Mouse (Mus musculus): ENCODE data around the gene Ecpas. TPM values are rescaled to one million over a fixed set of nuclear protein-coding genes. Genes with fewer than 3 reads are reported as not detected.

Ecpas gene
- polyA plus RNA-seq, 1 experiment from 2014 or later, result 13.4 TPM

DNA sequence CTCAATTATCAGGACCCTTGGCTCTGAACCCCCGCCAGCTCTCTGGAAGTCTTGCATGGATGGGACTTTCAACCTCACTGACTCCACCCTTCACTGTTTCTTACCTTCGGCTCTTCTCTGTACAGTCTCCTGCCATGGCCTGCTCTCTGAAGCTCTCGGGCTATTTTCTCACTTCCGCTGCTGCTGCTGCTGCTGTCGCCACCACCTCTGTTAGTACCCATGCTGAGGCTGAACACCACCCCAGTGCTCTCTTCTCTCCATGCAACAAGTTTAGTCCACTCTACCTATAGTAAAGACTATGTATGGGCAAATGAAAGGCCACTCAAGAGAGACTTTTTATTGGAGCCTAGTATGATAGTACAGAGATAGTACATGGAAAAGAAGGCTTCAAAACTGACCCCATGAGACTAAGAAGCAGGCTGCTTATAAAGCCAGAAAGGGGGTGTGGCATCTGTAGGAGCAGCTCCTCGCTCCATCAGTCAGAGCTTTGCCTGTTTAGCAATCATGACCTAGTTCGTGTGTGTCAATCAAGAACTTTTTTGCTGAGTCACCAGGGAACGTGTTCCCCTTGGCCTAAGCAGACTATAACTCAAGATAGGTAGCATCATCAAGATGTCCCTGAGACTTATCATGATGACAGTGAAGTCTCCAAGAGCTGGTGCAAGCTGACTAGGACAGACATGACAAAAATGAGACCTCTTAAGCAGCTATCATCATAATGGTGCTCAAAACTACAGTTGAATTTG is 2.7 kb upstream of the Ecpas start:
- H3K36me3 ChIP-seq (ENCODE audit: control insufficient read depth, insufficient read depth, low read length), result no peaks in the 10 kb centered on the region
- peaks cover 3% of the 10 kb centered on the region; the same call in 1 of the 2 replicates for H3K4me1 ChIP-seq (replicated peaks; ENCODE audit: control insufficient read depth, insufficient read depth)
- no peaks in the 10 kb centered on the region for H3K9me3 ChIP-seq (ENCODE audit: control insufficient read depth, low read length)
- no peaks in the 10 kb centered on the region for H3K27me3 ChIP-seq (ENCODE audit: control insufficient read depth, insufficient read depth, low read length)
- TF ChIP-seq CTCF (IDR thresholded peaks at IDR 0.05; ENCODE audit: low read depth) (no peak), EP300 (optimal IDR thresholded peaks at IDR 0.05) (no peak)
- no peak overlapping the region for H3K4me2 ChIP-seq (replicated peaks; ENCODE audit: low read depth)
- no peak for ATAC-seq (ENCODE audit: low FRiP score, low TSS enrichment)
- no peak overlapping the region for H3K4me3 ChIP-seq (ENCODE audit: low read depth, low read length)
- no peak for DNase-seq (ENCODE audit: low spot score)
- no peak overlapping the region for H3K9ac ChIP-seq (ENCODE audit: low read length)
- 76% methylated on average over 8 of the region's 8 CpGs for whole genome bisulfite sequencing
- H3K27ac ChIP-seq (replicated peaks), result no peak overlapping the region

DNA sequence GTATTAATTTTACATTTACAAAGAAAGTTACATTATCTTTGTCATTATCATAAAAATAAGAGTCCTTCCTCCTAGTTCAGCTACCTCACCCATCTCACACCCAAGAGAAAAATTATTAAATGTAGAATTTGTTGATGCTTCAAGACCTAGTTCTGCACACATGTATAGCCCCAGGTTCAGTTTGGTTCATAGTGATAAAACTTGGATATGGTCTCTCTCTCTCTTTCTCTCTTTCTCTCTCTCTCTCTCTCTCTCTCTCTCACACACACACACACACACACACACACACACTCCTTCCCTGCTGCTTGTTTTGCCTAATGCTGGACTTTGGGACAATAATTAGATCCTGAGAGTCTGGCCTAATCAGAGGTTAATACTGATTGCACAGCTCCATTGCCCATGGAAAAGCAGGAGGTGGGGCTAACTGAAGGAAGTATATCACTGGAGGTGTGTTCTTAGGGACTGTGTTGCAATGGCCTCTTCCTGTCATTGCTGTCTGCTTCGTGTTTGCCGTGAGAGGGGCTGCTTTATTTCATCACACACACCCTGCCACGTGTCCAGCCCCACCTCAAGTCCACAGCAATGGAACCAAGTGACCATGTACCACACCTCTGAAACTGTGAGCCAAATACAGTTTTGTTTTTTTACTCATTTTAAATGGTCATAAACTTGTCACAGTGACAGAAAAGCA is 932 bp upstream of the Ecpas start:
- no peak overlapping the region for H3K4me3 ChIP-seq (ENCODE audit: low read depth, low read length)
- WGBS, result 46% methylated on average over 3 of the region's 3 CpGs
- peak overlapping the region; percentile 73; the same call in 1 of the 2 replicates for H3K4me2 ChIP-seq (replicated peaks; ENCODE audit: low read depth)
- no peaks in the 10 kb centered on the region for H3K9me3 ChIP-seq (ENCODE audit: control insufficient read depth, low read length)
- DNase-seq (ENCODE audit: low spot score), result peak; percentile 52
- peak; percentile 67 for ATAC-seq (ENCODE audit: low FRiP score, low TSS enrichment)
- H3K36me3 ChIP-seq (ENCODE audit: control insufficient read depth, insufficient read depth, low read length), result no peaks in the 10 kb centered on the region
- H3K9ac ChIP-seq (ENCODE audit: low read length), result no peak overlapping the region
- TF ChIP-seq CTCF (IDR thresholded peaks at IDR 0.05; ENCODE audit: low read depth), result no peak
- no peaks in the 10 kb centered on the region for H3K27me3 ChIP-seq (ENCODE audit: control insufficient read depth, insufficient read depth, low read length)
- peaks cover 3% of the 10 kb centered on the region; the same call in 1 of the 2 replicates for H3K4me1 ChIP-seq (replicated peaks; ENCODE audit: control insufficient read depth, insufficient read depth)
- H3K27ac ChIP-seq (replicated peaks), result no peak overlapping the region

DNA sequence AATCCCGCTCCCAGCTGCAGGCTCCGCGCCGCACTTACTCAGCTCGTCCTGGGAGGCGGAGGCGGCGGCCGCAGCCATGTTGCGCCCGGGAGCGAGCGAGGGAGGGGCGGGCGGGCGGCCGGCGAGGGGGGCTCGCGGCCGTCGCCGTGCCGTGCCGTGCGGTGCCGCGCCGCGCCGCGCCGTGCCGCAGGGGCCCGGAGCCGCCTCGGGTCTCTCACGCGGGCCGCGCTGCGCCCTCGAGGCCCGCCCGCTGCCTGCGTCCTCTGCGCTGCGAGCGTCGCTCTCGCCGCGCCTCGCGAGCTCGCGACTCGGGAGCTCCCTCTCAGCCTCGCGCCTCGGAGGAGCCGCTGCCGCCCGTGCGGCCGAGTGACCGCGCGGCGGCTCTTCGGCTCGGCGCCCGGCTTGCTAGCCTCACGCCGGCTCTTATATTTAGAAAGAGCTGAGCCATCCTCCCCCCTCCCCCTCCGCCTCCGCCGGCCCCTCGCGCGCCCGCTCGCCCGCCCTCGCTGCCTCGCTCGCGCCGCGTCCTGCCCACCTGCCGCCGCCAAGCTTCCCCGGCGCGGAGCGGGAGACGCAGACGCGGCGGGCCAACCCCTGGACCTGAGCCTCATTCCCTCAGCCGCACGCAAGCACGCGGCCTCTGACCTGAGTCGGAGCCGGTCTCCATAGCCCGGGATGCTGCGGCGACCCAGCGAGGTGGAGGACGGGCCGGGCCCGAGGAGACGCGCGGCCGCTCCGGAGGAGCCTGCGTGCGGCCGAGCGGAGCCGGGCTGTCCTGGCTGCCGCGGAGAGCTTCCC is 519 bp downstream of the Ecpas start:
- DNase-seq (ENCODE audit: low spot score) (peak; percentile 74), ATAC-seq (ENCODE audit: low FRiP score, low TSS enrichment) (peak; percentile 72)
- Histone ChIP-seq H3K9me3 (ENCODE audit: control insufficient read depth, low read length) (no peaks in the 10 kb centered on the region), H3K4me2 (replicated peaks; ENCODE audit: low read depth) (peak overlapping the region; percentile 73), H3K36me3 (ENCODE audit: control insufficient read depth, insufficient read depth, low read length) (no peaks in the 10 kb centered on the region), H3K27ac (replicated peaks) (peak overlapping the region; percentile 98), H3K4me3 (ENCODE audit: low read depth, low read length) (peak overlapping the region; percentile 92), H3K4me1 (replicated peaks; ENCODE audit: control insufficient read depth, insufficient read depth) (peaks cover 3% of the 10 kb centered on the region; the same call in 1 of the 2 replicates), H3K9ac (ENCODE audit: low read length) (peak overlapping the region; percentile 98), H3K27me3 (ENCODE audit: control insufficient read depth, insufficient read depth, low read length) (no peaks in the 10 kb centered on the region)
- TF ChIP-seq EP300 (optimal IDR thresholded peaks at IDR 0.05), result no peak
- no peak for TF ChIP-seq CTCF (IDR thresholded peaks at IDR 0.05; ENCODE audit: low read depth)
- under 1% methylated on average over 63 of the region's 126 CpGs for WGBS

DNA sequence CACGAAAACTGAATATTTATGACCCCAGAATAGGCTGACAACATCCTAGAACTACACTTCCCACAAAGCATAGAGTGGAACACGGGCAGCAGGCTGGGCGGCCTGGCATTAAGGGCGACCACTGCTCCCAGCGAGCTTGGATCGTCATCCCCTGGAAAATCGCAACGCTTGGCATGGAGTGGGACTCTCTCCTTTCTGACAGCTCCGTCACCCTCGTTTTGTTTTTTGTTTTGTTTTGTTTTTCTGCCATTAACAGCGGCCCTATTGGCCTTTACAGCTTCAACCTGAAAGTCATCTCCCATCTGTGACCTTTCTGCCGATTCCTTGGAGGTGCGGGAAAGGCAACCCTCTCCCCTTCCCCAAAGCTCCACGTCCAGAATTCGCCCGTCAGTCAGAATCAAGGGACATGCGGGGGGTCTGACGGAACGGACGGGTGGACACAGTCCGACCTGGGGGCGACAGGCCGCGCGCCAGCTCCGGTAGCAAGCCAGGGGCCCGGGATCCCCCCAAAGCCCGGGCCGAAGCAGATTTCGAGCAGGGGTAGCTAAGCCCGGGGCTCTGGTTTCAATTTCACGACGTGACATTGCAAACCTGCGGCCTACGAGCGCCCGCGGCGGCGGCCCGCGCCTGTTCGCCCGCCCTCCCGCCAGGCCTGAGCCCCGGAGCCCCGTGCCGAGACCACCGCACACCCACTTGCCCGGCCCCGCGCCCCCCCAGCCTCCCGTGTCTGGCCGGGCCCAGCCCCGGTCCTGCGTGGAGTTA is 1.3 kb downstream of the Ecpas start:
- WGBS, result under 1% methylated on average over 53 of the region's 56 CpGs
- H3K27me3 ChIP-seq (ENCODE audit: control insufficient read depth, insufficient read depth, low read length), result no peaks in the 10 kb centered on the region
- H3K4me2 ChIP-seq (replicated peaks; ENCODE audit: low read depth), result peak overlapping the region; percentile 73
- peaks cover 3% of the 10 kb centered on the region; the same call in 1 of the 2 replicates for H3K4me1 ChIP-seq (replicated peaks; ENCODE audit: control insufficient read depth, insufficient read depth)
- peak; percentile 73 for DNase-seq (ENCODE audit: low spot score)
- peak overlapping the region; percentile 92 for H3K4me3 ChIP-seq (ENCODE audit: low read depth, low read length)
- peak; percentile 43 for ATAC-seq (ENCODE audit: low FRiP score, low TSS enrichment)
- peak overlapping the region; percentile 98 for H3K27ac ChIP-seq (replicated peaks)
- H3K9me3 ChIP-seq (ENCODE audit: control insufficient read depth, low read length), result no peaks in the 10 kb centered on the region
- H3K36me3 ChIP-seq (ENCODE audit: control insufficient read depth, insufficient read depth, low read length), result no peaks in the 10 kb centered on the region
- peak overlapping the region; percentile 98 for H3K9ac ChIP-seq (ENCODE audit: low read length)
- no peak for TF ChIP-seq EP300 (optimal IDR thresholded peaks at IDR 0.05)
- TF ChIP-seq CTCF (IDR thresholded peaks at IDR 0.05; ENCODE audit: low read depth), result no peak

Data from stomach, postnatal 0 days (tissue).